Mouse (Mus musculus) brain, adult 2 months (tissue): ENCODE data around the gene Pcx.

Experiments used
- DNase-seq: peaks from one replicate; pipeline ENCODE4 v3.0.0; 2011; ENCODE audit warnings: low read depth, low spot score

The Pcx gene

GRCm38 (mm10) chr19:4509986-4510963 is at the start of gene Pcx:
Gene Pcx, plus strand, starts transcription at chr19:4510472.
- peak; percentile 100 for DNase-seq

- DNase-seq, result no peak
Observed at GRCm38 (mm10) chr19:4461981-4462380, 48.3 kb upstream of the Pcx start.

DNA sequence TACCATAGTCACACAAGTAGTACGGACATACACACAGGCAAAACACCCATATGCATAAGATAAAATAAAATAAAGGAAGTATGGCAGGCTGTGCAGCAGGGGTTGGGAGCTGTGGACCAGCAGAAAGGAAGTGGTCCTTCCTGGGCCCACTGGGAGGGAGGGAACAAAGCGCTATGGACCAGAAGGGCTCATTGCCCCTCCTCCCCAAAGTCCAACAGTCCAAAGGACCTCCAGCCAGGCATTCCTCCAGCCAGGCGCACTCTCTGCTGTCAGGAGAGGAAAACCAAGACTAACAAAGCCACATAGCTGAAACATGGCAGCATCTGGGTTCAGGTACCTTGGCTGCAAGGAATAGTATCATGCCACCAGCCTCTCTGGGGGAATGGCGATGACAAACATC is 45.6 kb upstream of the Pcx start:
- no peak for DNase-seq

- peak; percentile 44 for DNase-seq
Observed at GRCm38 (mm10) chr19:4468363-4468762, 41.9 kb upstream of the Pcx start.

DNA sequence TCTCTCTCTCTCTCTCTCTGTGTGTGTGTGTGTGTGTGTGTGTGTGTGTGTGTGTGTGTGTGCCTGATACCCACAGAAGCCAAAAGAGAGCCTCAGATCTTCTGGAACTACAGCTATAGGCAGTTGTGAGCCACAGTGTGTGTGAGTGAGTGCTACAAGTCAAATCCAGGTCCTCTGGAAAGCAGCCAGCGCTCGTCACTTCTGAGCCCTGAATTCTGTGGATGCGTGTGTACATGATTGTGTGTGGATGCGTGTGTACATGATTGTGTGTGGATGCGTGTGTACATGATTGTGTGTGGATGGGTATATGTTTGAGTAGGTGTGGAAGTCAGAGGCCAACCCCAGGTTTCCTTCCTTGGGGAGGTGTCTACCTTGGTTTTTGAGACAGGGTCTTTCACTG is 36.7 kb upstream of the Pcx start:
- no peak for DNase-seq

DNA sequence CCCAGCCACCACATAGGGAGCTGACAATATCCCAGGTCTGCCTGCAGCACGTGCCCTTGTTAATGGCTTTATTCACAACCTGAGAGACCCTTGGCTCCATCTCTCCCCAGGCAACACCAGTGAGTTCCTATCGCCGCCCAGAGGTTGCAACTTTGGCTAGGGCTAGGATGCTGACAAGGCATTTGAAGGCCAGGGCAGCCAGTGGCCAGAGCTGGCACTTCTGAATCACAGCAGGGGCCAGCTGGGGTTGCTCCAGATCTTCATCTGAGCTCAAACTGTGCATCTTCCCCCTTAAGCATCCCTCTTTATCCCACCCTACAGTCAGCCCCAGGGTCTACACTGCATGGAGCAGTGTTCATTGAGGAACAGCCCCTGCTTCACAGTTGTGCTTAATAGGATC is 35.5 kb upstream of the Pcx start:
- DNase-seq, result no peak

- DNase-seq, result peak; percentile 80
Observed at GRCm38 (mm10) chr19:4475224-4475925, 34.9 kb upstream of the Pcx start.

GRCm38 (mm10) chr19:4476601-4477257 is 33.5 kb upstream of the Pcx start:
- DNase-seq, result peak; percentile 85

GRCm38 (mm10) chr19:4477345-4478189 is 32.7 kb upstream of the Pcx start, which contains the start of gene Syt12:
Gene Syt12, minus strand, starts transcription at chr19:4477447.
- peak; percentile 93 for DNase-seq

GRCm38 (mm10) chr19:4478190-4478516 is 32.1 kb upstream of the Pcx start:
- no peak for DNase-seq

DNA sequence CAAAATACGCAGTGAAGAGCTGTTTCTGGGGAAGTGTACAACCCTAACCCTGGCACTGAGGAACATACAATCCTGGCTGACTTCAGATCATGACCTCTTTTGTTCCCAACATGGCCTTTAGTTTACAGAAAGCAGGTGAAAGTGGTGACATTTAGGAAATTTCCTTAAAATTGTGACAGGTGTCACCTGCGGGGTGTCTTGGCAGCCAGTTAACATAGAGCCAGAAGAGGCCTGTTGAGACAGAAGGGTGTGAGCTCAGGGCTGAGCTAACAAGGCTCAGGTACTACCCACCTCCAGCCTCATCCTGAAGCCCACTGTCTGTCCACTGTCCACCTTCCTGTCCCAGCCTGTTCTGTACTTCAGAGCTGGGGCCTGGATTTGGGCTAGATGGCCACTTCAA is 30.2 kb upstream of the Pcx start:
- DNase-seq, result peak; percentile 90

GRCm38 (mm10) chr19:4481326-4481725 is 28.9 kb upstream of the Pcx start:
- DNase-seq, result peak; percentile 94

DNA sequence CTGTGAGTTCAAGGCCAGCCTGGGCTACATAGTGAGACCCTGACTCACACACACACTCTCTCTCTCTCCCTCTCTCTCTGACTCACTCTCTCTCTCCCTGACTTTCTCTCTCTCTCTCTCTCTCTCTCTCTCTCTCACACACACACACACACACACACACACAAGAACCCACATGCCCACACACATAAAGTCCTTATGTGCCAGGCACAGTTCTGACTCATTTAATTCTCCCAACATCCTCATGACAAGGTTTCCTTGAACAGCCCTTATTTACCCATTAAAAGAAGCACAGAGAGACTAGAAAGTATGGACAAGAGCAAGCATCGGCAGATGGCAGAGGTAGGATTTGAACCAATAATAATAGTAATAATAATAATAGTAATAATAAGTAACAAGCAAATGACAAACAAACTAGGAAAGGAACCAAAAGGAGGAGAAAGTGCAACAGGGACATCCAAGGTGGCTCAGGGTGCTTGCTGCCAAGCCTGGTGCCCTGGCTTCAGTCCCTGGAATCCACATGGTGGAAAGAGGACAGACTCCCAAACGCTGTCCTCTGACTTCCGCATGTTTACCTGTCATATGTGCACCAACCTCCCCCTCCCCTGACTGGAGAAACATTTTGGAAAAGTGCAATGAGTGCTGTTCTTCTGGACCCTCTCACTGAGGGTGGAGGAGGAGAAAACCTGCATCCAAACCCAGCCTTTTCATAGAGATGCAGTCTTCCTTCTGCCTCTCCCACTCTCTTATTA is 28.0 kb upstream of the Pcx start:
- peak; percentile 71 for DNase-seq

DNA sequence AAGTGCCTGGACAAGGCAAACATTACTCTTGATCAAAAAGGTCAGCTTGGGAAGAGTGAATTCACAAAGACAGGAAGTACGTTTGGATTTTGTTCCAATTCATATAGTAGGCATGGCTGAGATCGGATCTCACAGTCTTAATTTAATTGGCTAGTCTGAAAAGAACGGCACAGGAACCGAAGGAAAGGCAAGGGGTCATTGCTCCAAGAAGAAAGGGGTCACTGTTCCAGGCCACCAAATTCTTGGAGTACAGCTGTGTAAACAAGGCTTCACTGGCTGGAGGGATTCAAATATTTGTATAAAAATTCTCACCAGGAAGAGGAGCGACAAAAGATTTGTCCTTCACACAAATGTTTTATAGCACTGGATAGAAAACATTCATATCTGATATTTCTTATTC is 25.3 kb upstream of the Pcx start:
- DNase-seq, result no peak

GRCm38 (mm10) chr19:4487877-4488276 is 22.4 kb upstream of the Pcx start:
- DNase-seq, result peak; percentile 68

DNA sequence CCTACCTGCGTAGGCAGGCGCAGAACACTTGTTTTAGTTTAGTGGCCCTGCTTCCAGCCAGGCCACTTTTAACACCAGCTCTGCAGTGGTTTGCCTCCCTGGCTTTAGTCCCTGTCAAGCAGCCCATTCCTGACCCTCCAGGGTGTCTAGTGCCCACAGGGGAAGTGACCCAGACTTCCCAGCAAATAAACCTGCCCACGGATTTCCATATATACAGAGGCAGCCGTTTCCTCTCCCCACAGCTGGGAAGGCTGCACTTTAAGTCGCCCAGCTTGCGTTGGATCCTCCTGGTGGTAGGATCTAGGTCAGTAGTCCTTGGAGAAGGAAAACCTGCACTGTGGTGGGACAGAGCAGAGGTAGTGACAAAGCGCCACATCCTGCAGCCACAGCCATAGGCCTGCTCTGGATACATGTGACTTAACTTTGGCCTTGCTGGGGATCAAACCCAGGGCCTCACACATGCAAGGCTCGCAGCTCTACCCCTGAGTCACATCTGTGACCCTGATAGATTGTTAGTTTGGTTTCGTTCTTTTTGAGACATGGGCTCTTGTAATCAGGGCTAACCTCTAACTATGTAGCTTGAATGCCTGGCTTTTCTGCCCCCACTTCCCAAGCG is 19.1 kb upstream of the Pcx start:
- no peak for DNase-seq

GRCm38 (mm10) chr19:4492526-4493296 is 17.6 kb upstream of the Pcx start:
- DNase-seq, result peak; percentile 97

GRCm38 (mm10) chr19:4494707-4495106 is 15.6 kb upstream of the Pcx start:
- DNase-seq, result peak; percentile 33

DNA sequence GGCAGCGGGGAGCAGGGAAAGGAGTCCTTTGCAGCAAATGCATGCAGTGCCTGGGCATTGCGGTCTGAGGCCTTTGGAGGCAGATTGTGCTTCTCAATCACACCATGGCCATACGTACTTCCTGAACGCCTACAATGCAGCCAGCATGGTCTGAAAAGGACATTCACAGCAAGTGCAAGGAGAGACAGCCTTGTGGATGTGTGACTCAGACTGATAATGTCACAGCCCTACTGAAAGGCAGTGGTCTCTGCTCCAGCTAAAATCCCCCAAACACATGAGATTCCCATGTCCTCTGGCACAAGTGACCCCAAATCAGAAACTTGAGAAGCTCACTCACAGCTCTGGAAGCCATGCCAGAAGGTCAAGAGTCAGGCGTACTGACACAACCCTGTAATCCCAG is 14.5 kb upstream of the Pcx start:
- no peak for DNase-seq
